Mouse (Mus musculus) liver (tissue): ENCODE measurements around the gene S100a11.
"Not testable (repeated sequence)": the region's sequence is repeated elsewhere in the genome, so short reads cannot be mapped to it uniquely, and the experiment has no call there.

Experiments
- DNase-seq: peaks from one replicate; pipeline ENCODE4 v3.0.0-alpha.2; 2020; ENCODE audit warnings: mixed read lengths

S100a11 gene

DNA sequence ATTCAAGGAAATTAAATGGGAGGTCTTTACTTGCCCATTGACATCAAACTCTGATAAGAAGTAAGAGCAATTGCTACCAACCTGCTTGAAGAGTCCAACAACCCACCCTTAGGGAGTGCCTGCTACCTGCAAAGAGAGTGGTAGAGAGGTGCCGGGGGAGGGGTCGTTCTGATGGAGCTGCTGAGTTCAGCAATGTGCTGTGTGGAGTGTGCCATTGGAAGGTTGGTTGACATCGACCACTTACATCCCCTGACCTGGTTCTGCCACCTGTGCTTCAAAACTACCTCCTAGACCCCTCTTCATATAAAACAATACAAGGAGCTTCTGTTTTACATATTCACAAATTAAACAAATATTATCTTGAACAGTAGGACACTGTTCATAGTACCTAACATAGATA is 7.0 kb downstream of the S100a11 start:
- DNase-seq, result no peak

DNA sequence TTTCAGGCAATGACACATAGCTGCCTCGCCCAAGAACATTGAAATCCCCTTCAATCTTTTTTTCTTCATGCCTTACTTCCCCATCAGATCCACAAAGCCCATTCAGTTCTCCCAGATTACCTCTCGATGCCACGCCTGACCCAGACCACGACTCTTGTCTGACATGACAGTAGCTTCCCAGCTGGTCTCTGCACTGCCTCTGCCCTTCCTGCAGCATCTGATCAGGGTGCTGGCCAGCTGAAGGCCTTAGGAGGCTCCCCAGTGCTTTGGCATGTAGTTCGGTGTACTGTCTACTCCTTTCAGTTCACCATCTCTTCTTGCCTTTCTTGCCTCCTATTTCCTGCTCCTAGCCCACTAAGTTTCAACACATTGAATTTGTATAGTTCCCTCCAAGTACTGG is 8.5 kb downstream of the S100a11 start:
- DNase-seq, result no peak

DNA sequence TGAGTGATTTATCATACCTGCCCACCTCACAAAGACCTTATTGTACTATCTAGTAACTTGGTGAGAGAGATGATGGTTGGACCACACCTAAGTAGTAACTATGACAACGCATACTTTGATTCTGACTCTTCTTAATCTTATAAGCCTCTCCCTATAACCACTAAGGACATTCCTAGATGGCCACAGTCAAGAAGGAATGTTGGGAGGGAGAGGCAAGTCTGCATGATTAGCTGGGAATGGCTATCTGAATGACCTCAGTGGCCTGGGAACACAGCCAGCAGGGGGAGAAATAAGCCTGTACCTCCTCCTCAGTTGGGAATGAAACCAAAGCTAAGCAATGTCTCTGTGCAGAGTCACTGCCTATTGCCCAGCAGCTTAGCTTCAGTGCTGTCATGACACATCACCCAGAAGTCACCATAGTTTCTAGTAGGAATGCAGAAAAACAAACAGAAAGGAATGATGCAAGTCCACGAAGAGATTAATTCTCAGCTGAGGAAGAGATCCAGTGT is 16.8 kb downstream of the S100a11 start:
- no peak for DNase-seq

DNA sequence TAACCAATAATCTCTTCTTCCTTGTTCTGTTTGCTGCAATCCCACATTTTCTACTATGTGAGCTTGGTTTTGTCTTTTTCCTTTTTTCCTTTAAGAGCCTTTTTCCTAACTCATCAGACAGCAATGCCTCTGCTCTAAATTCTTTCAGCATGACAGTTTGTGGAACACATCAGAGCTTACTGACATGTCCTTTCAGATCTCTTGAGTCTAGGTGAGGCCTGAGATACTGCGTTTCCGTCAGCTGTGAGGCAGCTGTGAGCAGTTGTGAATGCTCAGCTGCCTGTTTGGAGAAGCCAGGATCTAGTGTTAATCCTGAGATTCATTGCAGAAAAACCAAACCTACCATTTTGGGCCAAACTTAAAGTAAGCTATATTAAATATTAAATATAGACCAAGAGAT is 18.2 kb downstream of the S100a11 start:
- no peak for DNase-seq

DNA sequence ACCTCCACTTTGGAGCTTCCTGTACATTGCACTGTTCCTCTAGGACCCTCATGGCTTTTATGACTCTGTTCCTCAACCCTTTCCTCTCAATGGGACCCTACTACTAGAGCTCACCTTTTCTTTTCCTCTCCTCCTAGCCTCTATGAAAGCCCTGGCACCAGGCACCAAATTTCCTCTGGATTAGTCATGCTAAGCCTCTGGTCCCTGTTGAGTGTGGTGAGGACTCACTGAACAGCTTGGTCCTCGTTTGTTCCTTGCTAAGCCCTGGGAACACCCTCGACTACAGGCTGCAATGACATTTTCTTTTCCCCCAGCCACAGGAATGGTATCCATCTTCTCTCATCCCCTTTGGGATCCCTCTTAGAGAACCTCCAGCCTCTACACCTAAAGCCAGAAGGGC is 21.2 kb downstream of the S100a11 start:
- no peak for DNase-seq

DNA sequence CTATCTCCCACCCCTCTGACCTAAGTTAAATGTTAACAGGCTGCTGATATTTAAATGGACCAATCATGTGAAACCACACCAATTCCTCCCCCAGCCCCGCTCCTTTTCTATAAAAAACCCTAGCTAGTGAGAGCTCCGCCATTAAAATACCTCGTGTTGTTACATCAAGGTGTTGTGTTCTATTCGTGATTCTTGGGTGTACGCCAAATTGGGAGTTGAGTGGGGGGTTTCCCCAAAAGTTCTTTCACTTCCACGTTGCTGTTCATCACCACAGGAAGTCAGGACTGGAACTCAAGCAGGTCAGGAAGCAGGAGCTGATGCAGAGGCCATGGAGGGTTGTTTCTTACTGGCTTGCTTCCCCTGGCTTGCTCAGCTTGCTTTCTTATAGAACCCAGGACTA is 23.9 kb downstream of the S100a11 start:
- DNase-seq, result not testable (repeated sequence)

DNA sequence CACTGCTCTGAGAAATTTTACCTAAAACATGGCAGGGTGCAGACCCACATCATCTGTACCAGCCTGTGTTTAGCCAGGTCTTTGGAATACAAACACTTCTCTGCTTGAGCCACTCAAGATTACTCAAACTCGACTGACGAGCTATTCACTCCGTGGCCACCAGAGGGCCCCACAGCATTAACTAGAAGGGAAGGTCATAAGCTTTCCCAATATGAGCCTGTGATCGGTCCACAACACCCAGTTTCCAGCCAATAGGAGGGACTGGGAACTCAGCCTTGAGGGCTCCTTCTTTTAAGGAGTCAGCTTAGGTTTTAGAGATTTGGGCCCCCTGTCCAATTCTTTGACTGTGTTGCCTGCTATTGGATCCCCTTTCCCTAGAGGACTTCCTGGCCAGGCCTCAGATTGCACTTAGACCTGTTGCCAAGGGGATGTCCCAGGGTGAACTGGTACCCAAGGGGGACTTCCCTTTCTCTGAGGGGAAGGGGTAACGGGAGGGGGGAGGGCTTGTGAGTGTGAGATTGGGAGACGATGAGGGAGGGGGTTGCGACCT is 26.9 kb downstream of the S100a11 start:
- DNase-seq, result peak; percentile 78

DNA sequence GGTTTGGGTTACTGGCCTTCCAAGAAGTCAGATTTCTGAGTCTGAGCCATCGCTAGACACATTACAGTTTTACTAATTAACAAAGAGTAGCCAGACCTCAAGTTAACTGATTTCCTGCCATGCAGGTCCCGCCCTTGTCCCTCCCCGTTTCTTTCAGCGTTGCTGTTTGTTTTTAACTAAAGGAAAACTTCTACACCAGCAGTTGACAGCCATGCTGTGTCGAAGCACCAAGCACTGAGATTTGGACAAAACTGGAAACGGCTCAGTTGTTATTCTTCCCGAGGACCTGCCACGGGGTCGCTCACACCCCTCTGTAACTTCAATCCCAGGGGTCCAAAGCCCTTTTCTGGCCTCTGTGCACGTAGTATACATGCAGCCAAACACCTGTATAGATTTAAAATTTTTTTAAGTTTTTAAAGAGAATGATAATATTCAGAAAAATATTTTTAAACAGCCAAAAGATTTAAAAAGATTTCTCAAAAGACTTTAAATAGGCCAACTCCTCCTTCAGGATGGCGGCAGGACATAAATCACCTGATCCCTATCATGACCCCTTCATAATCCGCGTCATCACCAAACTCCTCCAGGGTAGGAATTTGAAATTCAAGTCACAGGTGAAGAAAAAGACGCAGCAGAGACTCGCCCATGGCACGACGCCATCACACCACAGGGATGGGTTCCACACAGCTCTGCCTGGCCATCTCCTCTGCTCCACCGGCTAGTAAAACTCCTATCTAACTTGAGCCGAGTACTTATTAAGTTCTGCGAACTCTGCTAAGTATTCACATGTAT is 27.7 kb downstream of the S100a11 start:
- no peak for DNase-seq

DNA sequence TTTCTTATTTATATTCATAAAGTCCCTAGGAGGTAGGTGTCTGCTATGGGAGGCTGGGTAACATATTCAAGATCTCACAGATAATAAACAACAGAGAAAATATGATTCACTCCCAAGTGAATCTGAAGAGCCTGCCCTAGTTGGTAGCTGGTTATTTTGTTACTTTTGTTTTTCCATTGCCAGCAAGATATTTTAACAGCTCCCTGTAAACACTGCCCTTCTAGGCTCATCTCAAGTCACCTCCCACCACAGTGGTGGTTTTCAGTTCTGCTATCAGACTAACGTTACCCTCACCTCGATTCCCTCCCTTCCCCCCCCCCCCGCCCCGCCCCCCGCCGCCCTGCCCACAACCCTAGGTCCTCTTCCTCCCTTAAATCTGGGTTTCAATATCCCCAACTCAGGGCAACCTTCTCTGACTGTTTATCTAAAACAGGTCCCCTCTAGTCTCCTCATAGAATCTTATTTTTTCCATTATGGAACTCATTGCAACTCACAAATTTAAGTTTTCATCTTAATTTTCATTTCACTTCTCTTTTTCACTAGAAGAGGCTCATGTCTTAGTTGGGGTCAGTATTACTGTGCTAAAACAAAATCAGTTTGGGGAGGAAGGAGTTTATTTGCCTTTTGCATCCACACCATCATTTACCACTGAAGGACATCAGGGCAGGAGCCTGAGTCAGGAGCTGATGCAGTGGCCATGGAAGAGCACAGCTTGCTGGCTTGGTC is 28.4 kb downstream of the S100a11 start:
- DNase-seq, result peak; percentile 7

DNA sequence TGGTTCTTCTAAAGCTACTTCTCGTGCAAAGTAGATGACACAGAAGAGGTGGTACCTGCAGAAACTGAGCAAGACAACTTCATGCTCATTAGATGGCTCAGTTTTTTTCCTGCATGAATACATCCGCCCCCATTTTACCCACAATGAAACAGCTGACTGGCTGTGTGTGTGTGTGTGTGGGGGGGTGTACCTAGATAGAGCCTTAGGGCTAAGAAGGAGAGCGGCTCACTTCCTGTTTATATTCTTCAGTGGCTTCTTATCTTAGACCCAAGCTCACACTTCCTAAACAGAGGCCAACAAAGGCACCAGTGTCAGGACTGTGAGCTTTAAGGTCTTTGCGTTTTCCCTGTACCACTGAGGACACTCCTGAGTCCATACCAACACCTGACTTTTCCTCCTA is 29.7 kb downstream of the S100a11 start:
- DNase-seq, result peak; percentile 10

DNA sequence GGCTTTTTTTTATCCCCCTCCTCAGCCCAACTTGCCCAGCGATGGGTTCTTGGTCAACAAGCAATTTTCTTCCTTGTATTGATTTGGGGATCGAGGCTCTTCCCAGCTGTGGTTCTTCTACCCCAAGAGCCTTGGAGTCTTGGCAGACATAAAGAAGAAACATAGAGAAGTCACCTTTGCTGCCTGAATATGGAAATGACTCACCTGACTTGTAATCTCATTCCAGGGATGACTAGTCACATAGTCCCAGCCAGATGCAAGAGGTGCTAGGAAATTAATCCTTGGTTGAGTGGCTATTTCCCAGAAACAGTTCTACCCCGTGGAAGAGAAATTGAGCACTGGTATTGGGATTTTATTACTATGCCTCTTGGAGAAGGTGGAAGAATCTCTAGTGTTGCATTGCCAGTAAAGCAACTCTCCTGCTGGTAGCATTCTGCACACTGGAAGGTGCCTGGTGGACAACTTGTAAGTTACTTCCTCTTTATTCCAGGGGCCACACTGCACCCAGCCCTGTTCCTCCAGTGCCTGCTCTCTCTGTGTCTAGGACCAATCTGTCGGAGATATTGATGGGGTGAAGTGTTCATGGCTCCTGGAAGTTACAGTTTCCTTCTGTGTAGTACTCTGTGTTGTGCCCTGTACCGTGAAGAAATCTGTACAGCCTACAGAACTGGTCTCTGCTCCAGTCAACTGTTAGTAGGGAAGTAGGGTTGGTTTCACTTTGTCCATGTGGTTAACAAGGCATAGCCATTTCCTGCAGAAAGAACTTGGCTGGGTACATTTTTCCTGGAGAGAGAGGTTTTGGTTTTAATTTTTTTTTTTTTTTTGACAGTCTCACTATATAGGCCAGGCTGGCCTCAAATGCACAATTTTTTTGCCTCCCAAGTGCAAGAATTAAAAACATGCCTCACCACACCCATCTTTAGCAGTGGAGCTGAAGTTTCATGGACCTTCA is 31.9 kb downstream of the S100a11 start:
- peak; percentile 8 for DNase-seq

DNA sequence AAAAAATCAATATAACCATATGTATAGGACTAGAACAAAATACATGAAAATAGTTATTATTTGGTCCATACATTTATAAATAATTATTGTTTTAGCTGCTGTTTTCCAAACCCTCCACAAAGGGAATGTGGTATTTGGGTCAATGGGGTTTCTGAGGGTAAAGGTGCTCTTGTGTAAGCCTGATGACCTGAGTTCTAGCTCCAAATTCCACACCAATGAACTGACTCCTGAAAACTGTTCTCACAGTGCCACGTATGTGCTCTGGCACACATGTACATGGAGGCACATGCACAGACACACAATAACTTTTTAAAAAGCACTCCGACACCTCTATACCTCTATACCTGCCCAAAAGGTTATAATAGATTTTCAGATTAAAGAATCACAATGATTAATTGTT is 33.0 kb downstream of the S100a11 start:
- no peak for DNase-seq

DNA sequence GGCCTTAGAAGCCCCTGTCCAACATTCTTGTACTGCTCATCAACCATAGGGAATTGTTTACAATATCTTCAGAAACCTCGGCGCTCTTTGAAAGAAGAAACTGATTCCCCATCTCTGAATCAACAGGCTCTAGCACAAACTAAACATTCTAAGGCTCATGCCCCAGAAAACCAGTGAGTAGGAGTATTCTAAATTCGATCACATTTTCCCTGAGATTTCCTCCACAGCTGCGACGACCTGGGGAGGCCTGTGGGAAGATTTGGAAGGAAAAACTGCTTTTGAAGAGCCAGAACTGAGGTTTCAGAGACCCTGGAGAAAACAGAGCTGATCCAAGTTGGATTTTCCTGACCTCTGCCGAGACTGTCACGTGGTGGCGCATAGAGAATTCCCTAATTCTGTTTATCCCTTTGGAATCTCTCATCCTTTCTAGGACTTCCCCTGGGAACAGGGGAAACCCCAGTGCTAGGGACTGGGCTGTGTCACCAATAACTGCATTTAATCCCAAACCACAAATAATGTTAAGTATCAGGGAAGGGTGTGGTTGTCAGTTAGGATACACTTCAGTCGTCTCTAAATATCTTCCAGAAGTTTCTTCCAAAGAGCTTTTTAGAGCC is 33.6 kb downstream of the S100a11 start:
- no peak for DNase-seq

DNA sequence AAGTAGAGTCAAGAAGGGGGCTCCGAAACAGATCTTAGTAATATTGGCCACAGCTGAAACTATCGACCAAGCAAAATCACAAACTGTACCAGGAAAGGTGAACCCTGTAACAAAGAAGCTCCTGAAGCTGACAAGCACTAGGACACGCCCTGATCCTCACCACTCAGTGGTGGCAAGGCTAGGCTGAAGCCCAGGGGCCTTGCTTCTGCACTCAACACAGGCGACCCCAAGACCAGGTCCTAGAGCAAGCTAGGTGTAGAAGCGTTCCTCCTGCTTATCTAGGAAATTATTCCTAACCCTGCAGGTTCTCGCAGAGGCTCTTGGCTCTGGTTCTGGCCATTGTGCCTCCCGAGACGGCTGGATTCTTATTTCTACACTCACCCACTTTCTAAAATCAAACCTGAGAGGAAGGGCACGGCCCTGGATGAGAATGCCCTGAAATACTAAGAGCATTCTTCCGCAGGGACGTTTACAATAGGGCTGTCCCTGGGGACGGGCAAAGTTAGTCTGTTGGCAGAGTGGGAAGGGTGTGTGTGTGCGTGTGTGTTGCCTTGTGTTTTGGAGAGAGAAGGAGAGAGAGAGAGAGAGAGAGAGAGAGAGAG is 34.2 kb downstream of the S100a11 start:
- no peak for DNase-seq

DNA sequence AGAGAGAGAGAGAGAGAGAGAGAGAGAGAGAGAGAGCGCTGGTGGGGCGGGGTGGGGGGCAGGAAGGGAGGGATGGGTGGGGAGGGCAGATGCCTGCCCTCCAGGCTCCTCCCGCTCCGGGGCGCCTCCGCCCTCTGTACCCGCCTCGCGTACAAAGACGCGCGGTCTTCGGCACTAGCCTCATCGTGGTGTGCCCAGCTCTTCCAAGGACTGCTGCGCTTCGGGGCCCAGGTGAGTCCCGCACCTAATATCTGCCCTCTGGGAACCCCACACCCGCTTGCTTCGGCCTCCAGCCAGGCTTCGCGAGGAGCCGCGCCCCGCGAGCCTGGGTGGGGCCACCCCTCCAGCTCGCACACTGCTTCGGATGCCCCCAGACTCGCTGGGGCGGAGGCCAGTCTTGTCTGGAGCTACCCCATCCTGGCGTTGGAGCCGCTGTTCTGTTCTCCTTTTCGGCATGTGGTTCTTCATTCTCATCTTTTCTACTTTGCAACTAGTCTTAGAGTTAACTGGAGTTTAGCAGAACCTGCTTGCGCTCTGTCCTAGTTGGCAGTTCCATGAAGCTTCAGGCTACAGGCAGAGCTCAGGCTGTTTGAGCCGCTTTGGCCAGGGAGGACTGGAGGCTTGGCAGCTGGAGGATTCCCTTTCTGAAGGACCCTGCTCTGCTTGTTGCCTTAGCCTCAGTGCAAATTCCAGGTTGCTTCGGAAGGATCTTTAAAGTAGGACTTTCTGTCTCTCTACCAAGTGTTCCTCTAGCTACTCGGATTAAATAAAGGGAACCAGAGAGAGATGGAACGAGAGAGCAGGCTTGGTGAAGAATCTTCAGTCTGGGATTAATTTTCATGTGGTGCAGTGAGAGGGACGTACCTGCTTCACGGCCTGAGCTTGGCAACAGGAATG is 34.9 kb downstream of the S100a11 start, which contains the start of gene S100a10:
Gene S100a10, plus strand, starts transcription at position 100 of the 897 bp plus-strand sequence.
- DNase-seq, result peak; percentile 68

DNA sequence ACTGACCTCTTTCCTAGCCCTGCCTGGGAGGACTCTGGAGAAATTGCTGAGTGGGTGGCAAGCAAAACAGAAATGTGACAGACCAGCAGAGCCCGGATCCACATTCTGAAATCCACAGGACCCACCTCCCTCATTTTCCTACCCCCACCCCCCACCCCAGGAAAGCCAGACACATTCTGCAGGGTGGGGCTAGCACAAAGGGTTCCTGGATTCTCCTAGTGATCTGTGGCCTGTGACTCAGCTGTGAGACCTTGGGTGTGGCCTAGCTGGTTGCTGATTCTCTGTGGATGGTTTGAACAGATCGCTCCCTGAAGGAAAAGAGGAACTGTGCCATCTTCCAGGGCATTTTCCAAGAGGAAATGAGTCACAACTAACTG is 35.6 kb downstream of the S100a11 start:
- peak; percentile 29 for DNase-seq

DNA sequence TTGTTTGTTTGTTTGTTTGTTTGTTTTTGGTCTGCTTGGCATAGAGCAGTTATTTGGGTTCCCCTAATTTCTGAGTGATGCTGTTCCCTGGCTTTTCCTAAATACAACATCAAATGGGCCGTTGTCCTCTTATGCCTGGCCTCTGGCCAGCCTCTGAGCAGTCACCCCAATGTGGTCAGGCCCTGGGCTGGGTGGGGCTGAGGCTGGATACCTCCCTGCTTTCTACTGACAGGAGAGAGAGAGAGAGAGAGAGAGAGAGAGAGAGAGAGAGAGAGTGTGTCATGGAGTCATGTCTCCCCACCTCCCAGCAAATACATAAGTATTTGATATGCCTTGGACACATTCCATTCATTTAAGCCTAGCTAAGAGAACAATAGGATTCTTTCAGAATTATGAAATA is 36.3 kb downstream of the S100a11 start:
- DNase-seq, result no peak

DNA sequence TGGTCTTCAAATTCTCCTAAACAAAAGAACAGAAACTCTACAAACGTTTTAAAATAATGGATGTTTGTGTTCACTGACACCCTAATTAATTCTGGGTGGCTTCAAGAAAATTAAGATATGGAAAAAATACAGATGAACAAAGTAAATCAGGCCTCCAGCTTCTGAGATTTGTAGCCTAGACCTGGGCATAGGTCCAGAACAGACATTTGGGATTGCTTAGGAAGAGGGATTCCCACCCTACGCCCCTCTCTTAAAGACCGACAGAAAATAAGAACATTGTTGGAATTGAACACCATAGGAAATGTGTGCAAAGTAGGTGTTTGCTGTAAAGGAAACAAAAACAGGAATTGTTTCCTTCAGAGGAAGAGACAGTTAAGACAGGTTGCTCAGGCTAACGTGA is 37.2 kb downstream of the S100a11 start:
- no peak for DNase-seq

DNA sequence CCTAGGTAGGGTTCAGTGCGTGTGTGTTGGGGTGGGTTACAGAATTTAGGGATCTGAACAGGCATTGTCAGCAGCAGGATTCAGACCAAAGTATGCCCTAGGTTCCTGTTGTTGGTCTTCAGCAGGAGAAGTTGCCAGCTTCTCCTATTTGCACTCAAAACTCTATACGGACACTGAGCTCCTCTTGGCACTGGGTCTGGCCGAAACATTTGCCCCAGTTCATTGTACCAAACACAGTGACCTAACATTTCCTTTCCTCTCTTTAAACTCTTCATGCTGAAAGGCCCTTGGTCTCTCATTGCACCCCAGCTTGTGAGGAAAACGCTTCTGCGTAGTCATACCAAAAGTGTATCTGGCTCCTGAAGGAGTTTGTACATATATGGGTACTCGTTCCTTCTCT is 39.7 kb downstream of the S100a11 start:
- no peak for DNase-seq

DNA sequence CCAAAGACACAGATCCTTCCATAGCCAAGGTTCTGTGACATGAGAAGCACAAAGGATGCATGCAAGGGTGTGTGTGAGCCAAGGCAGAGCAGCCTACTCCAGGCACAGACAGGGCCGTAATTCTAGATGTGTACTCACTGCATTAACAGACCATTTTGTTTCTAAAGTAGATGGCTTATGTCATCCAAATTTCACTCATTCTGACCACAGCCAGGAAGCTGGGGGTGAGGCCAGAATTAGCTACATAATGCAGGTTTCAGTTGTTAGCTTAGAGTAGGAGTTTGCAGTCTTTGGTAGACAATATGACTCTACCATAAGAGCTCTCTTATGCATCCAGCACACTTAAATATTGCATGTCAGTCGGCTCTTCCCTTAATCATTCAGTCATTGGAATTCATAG is 42.1 kb downstream of the S100a11 start:
- no peak for DNase-seq

DNA sequence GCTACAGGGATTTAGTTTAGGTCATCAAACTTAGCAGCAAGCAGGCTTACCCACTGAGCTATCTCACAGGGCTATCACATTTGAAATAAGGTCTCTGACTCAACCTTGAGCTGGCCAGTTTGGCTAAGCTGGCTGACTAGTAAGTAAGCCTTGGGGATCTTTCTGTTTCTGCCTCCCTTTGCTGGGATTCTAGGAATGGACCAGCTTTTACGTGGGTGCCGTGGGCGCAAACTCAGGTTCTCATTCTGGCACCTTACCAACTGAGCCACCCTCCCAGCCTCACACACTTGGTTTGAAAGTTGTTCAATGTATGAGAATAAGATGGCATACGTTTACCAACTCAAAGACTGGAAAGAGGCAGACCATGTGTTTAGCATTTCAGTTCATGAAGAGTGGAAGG is 42.9 kb downstream of the S100a11 start:
- no peak for DNase-seq
